Mouse (Mus musculus): ENCODE measurements around the gene 1700042G07Rik. TPM values are rescaled to one million over a fixed set of nuclear protein-coding genes. Genes with fewer than 3 reads are reported as not detected.
A peak's percentile ranks its signal among the peaks of the same experiment; 100 is the strongest.
"Not testable (repeated sequence)": the region's sequence is repeated elsewhere in the genome, so short reads cannot be mapped to it uniquely, and the experiment has no call there.

The 1700042G07Rik gene
- total RNA-seq, 2 experiments from 2014 or later: not detected

DNA sequence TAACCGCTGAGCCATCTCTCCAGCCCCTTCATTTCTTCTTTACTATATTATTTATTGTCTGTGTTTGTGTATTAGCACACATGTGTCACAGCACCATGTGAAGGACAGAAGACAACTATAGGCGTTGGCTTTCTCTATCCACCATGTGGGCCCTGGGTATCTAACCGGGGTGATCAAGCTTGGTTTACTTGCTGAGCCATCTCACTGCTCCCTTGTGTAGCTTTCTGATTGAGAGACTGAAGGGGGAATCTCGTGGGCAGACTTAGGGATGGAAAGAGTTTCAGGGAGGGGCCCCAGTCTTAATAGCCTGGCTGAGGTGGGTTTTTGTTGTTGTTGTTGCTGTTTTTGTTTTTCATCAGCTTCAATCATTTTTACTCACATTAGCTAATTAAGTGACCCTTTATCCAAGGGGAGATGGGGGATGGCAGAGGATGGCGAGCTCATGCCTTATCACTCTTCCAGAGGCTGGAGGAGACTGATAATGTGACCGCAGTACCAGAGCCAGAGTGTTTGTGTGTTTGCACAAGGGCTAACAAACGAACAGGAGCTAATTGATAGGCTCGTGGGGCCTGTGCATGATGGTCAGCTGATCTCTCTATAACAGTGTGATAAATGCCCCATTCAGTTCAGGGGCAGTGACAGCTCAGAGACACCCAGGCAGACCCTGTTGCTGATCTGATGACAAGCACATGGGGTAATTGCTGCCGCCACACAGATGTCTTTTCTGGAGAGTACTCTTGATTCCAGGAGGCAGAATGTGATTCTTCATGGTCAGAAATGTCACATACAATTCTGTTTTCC, 20.6 kb downstream of the 1700042G07Rik start:
- peak; percentile 86 for ATAC-seq (replicated peaks; ENCODE audit: low FRiP score, poor library complexity, severe bottlenecking)

DNA sequence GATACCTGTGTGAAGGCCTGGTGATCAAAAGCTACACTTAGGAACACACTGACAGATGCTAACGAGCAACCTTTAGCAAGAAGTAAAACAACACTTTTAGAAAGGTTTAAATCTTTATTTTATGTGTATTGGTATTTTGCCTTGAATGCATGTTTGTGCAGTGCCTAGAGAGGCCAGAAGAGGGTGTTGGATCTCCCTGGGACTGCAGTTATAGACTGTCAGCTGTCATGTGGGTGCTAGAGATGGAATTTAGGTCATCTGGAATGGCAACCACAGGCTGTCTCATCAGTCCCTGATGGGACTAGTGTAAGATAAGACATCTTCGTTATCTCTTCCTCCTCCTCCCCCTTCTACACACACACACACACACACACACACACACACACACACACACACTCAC, 25.2 kb downstream of the 1700042G07Rik start:
- no peak for ATAC-seq (replicated peaks; ENCODE audit: low FRiP score, poor library complexity, severe bottlenecking)

DNA sequence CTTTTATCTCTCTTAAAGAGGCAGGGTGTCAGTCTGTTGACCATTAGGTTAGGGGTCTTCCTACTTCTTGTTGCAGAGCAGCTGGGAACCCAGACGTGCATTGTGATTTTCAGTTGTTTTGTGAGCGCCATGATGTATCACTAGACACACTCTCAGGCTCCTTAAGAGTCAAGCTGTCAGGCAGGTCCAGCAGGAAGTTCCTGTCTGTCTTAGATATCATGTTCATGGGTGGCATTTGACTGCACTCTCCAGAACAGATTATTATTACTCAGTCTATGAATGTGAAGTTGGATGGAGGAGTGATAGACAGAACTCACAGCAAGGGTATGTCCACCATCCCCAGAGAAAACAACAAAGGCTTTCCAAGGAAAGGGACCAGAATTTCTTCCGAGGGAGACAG, 31.2 kb downstream of the 1700042G07Rik start:
- ATAC-seq (replicated peaks; ENCODE audit: low FRiP score, poor library complexity, severe bottlenecking): no peak

DNA sequence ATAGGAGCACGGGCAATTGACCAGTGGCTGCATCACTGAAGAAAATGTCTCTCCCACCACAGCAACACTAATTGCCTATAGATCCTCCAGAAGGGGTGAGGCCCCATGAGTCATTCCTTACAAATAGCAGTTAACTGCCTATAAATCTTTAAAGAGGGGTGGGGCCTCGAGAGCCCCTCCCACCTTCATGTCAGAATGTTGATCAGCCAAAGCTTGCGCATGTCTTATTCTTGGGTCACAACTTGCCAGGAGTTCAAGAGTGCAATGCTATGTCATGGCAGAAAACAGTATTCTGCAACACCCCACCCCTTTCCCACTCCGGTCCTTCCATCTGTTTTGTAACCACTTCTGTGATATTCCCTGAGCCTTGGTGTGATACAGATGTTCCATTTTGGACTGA, 33.4 kb downstream of the 1700042G07Rik start:
- ATAC-seq (replicated peaks; ENCODE audit: low FRiP score, poor library complexity, severe bottlenecking): no peak

DNA sequence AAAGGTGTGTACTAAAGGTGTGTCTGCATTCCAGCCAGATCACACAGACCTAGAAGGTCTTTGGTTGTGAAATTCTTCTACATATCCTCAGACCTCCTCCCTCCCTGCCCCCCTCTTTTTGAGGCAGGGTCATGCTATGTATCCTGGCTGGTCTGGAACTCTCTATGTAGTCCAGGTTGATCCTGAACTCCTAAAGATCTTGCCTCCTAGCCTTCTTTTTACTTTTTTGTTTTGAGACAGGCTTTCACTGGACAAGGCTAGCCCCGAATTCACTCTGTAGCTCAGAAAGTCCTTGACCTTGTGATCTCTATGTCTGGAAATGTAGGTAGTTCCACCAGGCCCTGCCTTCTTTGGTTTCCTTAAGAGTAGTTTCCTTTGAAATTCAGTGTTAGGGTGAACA, 35.7 kb downstream of the 1700042G07Rik start:
- no peak for ATAC-seq (replicated peaks; ENCODE audit: low FRiP score, poor library complexity, severe bottlenecking)

DNA sequence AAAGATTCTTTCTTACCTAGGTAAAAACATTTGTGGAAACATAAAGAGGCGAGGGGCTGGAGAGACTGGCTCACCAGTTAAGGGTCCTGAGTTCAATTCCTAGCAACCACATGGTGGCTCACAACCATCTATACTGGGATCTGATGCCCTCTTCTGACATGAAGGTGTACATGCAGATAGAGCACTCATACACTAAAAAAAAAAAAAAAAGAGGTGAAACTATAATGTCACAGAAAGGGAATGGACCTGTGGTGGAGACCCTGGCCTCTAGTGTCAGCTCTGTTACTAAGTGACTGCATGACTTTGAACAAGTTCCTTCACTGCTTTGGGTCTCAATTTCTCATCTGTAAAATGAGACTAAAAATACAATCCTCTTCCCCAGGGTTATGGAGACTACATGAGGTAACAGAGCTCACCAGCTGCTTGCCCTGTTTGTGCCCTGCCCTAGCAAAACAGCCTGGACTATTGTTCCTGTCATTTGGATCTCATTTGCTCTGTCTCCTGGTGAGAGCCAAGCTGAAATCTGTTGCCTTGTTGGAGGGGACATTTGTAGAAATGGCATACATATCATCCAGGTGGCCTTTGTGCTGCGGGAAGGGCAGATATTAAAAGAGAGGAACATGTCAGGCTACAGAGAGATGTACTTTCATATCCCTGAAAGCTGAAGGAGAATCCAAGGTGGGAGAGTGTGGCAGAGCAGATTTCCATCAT, 42.9 kb downstream of the 1700042G07Rik start:
- no peak for ATAC-seq (replicated peaks; ENCODE audit: low FRiP score, poor library complexity, severe bottlenecking)

DNA sequence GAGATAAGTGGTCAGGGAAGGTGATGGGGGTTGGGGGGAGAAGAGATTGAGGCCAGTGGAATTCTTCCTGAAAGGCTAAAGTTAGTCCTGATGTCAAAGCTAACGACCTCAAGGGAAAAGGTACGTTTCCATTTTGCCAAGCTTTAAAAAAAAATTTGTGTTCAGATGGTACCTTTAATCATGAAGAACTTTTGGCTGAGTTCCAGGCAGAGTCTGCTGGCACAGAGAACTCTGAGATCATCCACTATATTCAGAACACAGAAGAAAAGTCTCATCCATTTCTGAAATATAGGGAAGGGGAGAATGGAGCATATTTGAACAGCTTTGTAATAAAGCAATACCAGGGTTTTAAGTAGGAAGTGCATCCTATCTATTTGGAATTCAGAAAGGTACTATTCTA, 43.9 kb downstream of the 1700042G07Rik start:
- ATAC-seq (replicated peaks; ENCODE audit: low FRiP score, poor library complexity, severe bottlenecking): no peak

DNA sequence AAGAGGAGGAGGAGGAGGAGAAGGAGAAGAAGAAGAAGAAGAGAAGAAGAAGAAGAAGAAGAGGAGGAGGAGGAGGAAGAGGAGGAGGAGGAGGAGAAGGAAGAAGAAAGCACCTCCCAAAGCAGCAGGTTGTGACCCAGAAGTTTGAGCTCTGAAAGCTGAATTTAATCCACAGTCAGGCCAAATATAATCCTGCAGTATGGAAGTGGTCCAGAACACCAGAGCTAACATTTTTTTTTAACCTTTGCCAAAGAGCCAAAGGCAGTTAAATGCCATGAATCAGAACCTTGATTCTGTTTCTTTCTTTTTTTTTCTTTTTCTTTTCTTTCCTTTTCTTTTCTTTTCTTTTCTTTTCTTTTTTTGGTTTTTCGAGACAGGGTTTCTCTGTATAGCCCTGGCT, 44.5 kb downstream of the 1700042G07Rik start:
- ATAC-seq (replicated peaks; ENCODE audit: low FRiP score, poor library complexity, severe bottlenecking): not testable (repeated sequence)

DNA sequence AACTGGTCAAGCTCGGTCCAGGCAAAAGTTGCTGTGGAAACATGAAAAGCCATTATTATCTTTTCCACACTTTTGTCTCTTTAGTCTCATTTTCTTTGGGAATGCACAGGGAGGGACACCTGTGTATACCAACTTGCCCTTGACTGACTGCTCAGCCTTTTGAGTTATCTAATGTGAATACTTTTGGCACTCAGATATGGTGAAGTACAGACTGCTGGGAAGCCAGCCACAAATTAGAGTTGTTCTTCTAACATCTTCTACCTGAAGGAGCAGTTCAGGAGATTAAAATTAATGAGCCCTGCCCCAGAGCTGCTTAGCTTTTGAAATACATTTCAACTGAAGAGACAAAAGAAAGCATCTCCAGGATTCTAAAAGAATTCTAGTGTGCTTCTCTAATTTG, 45.9 kb downstream of the 1700042G07Rik start:
- ATAC-seq (replicated peaks; ENCODE audit: low FRiP score, poor library complexity, severe bottlenecking): no peak

DNA sequence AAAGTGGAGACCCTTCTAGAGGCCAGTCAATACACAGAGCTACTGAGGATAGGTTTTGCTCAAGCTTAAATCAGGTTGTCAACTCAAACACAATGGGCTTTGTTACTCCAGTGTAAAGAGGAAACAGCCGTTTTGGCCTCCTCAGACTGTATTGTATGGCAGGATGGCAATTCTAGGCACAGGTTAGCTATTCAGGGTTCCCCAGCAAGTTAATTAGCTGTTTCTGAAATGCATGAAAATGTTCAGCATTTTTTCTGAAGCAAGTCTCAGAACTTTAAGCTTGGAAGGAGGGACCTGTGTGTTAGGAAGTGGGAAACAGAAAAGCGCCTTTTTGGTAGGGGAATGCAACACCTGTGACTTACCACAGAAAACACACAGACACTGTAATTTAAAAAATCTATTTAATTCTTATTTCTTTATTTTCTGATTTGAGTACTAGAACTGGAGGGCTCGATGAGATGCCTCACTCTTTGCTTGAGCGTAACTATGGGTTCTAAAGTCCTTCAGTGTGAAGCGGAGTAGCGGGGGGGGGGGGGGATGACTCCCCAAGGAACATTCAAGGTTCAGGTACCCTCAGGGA, 47.0 kb downstream of the 1700042G07Rik start:
- ATAC-seq (replicated peaks; ENCODE audit: low FRiP score, poor library complexity, severe bottlenecking): no peak

DNA sequence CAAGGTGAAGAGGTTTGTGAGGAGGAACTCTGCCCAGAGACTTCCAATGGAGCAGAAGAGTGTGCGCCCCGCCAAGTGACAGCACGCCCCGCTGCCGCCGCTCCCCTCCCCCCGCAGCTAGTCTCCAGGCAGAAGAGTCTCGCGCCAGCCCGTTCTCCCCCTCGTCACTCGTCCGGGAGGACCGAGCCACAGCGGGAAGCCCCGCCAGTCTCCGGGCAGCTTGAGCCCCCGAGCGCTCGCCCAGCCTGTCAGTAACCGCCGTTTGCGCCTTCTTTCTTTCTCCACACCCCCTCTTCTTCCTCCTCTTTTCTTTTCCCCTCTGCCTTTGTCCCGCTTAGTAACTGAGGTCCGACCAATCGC, 47.6 kb downstream of the 1700042G07Rik start:
- peak; percentile 70 for ATAC-seq (replicated peaks; ENCODE audit: low FRiP score, poor library complexity, severe bottlenecking)

DNA sequence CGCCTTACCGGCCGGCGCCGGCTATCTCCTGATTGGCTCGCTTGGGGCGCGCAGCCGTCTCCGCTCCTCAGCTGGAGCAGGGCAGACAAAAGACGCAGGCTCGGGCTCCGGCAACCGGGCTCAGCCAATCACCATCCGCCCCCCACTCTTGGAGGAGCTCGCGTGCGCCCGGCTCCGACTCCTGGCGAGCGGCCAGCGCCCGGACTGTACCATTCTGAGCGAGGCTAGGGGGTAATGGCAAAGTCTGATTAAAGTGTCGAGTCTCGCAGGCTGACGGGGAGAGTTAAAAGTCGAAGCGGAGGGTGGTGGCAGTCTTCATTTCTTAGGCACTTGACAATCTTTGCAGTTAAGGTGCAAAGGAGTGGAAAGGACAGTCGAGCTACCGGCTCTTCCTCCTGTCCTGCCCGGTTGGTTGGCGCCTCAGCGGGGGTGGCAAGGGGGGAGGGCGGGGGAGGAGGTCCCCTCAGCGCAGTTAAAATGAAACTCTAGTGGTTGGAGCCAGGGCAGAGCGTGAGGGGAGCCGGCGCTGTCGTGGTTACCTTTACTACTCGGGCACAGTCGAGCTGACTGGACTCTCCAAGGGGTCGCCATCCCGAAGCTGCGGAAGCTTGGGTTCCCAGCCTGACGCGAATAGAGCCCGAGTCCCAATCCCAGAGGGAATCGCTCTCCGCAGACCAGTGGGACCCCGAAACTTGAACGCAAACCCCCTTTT, 48.1 kb downstream of the 1700042G07Rik start, which contains the start of gene Pik3r3:
TSS of gene Pik3r3 (plus strand) at position 479 of the 712 bp plus-strand sequence.
- peak; percentile 98 for ATAC-seq (replicated peaks; ENCODE audit: low FRiP score, poor library complexity, severe bottlenecking)

DNA sequence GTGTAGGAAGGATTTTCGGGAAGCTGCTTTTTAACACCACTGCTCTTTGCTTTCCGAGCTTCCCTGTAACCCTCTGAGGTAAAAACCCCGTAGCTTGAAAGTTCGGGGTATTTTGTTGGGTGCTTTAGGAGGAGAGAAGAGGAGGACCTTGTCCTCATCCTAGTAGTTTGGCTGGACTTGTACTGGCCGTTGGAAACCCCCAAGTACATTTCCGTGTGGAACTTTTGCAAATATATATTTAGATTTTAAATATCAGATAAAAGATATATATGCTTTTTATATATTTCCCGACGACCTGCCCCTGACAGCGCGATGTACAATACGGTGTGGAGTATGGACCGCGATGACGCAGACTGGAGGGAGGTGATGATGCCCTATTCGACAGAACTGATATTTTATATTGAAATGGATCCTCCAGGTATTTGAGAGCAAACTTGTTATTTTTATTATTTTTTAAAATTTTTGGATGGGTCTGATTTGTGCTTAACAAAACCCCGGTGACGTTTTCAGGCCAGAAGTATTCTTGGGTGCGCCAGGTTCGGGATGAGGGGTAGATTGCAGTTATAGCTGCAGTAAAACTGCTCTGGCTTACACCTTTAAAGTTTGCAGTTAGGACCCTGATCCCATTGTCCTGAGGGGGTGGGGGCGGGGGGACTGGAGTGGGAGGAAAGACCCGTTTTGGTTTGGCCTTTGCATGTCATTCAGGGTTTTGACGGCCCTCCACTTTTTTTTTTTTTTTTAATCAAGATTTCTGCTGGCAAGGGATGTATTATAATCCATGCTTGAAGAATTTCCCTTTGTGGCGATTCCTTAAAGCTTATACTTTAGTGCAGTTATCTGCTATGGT, 49.0 kb downstream of the 1700042G07Rik start:
- no peak for ATAC-seq (replicated peaks; ENCODE audit: low FRiP score, poor library complexity, severe bottlenecking)

DNA sequence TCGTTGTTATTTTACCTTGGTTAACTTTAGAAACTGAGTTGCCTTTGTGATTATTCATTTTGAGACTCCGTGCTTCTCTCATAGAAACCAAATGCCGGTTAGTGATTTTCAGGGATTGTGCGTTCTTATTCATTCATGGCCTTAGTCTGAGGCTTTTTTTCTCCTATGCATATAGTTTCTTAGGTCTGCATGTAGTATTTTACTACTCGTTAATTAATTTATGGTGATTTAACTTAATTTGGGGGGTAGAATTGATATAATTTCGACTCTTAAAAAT, 49.6 kb downstream of the 1700042G07Rik start:
- no peak for ATAC-seq (replicated peaks; ENCODE audit: low FRiP score, poor library complexity, severe bottlenecking)

Other genes with a start within 250 kb of the 1700042G07Rik start
- gene Dmbx1, start 233.4 kb upstream of the 1700042G07Rik start, total RNA-seq (2015; ENCODE audit: low replicate concordance): not detected in 2 replicates
- not detected in 2 replicates for gene Dmbx1, start 233.4 kb upstream of the 1700042G07Rik start, total RNA-seq (2017; ENCODE audit: low replicate concordance)
- 0.84 TPM in 1 of 2 replicates, not detected in the other for gene Faah, start 155.4 kb upstream of the 1700042G07Rik start, total RNA-seq (2015; ENCODE audit: low replicate concordance)
- gene Faah, start 155.4 kb upstream of the 1700042G07Rik start, total RNA-seq (2017; ENCODE audit: low replicate concordance): 0.64 TPM in 1 of 2 replicates, not detected in the other
- gene Nsun4, start 119.5 kb upstream of the 1700042G07Rik start, total RNA-seq (2015; ENCODE audit: low replicate concordance): 0.84 and 3.6 TPM in 2 replicates
- 1.4 and 2.1 TPM in 2 replicates for gene Nsun4, start 119.5 kb upstream of the 1700042G07Rik start, total RNA-seq (2017; ENCODE audit: low replicate concordance)
- gene Uqcrh, start 98.3 kb upstream of the 1700042G07Rik start, total RNA-seq (2015; ENCODE audit: low replicate concordance): 302 and 380 TPM in 2 replicates
- 113 and 237 TPM in 2 replicates for gene Uqcrh, start 98.3 kb upstream of the 1700042G07Rik start, total RNA-seq (2017; ENCODE audit: low replicate concordance)
- gene Lrrc41, start 98.1 kb upstream of the 1700042G07Rik start, total RNA-seq (2015; ENCODE audit: low replicate concordance): 8.3 and 9.2 TPM in 2 replicates
- gene Lrrc41, start 98.1 kb upstream of the 1700042G07Rik start, total RNA-seq (2017; ENCODE audit: low replicate concordance): 5.4 and 11.9 TPM in 2 replicates
- gene Rad54l, start 49.7 kb upstream of the 1700042G07Rik start, total RNA-seq (2015; ENCODE audit: low replicate concordance): 40.2 and 41.8 TPM in 2 replicates
- gene Rad54l, start 49.7 kb upstream of the 1700042G07Rik start, total RNA-seq (2017; ENCODE audit: low replicate concordance): 25.8 and 51.3 TPM in 2 replicates
- 1.4 TPM in 1 of 2 replicates, not detected in the other for gene Pomgnt1, start 49.5 kb upstream of the 1700042G07Rik start, total RNA-seq (2015; ENCODE audit: low replicate concordance)
- 1.0 and 2.6 TPM in 2 replicates for gene Pomgnt1, start 49.5 kb upstream of the 1700042G07Rik start, total RNA-seq (2017; ENCODE audit: low replicate concordance)
- not detected in 2 replicates for gene Lurap1, start 22.0 kb upstream of the 1700042G07Rik start, total RNA-seq (2015; ENCODE audit: low replicate concordance)
- not detected in 2 replicates for gene Lurap1, start 22.0 kb upstream of the 1700042G07Rik start, total RNA-seq (2017; ENCODE audit: low replicate concordance)
- gene Tspan1, start 5.8 kb upstream of the 1700042G07Rik start, total RNA-seq (2015; ENCODE audit: low replicate concordance): not detected in 2 replicates
- not detected in 2 replicates for gene Tspan1, start 5.8 kb upstream of the 1700042G07Rik start, total RNA-seq (2017; ENCODE audit: low replicate concordance)
- gene Gm49337, start within 50 bp of the 1700042G07Rik start, total RNA-seq (2015; ENCODE audit: low replicate concordance): not detected in 2 replicates
- gene Gm49337, start within 50 bp of the 1700042G07Rik start, total RNA-seq (2017; ENCODE audit: low replicate concordance): 1.7 TPM in 1 of 2 replicates, not detected in the other
- gene Pik3r3, start 48.2 kb downstream of the 1700042G07Rik start, total RNA-seq (2015; ENCODE audit: low replicate concordance): 1.8 and 2.1 TPM in 2 replicates
- 0.26 and 5.7 TPM in 2 replicates for gene Pik3r3, start 48.2 kb downstream of the 1700042G07Rik start, total RNA-seq (2017; ENCODE audit: low replicate concordance)

Measured in erythroid progenitor cell, adult 5-6 weeks (primary cell).